Mouse (Mus musculus): ENCODE data around the gene Dpf3. TPM values are rescaled to one million over a fixed set of nuclear protein-coding genes. Genes with fewer than 3 reads are reported as not detected.

Gene Dpf3
- 14.5 and 15.5 TPM in 2 replicates for polyA plus RNA-seq (2014; fragmentation: Nextera tagmentation; extraction: Ambion mirVana)

DNA sequence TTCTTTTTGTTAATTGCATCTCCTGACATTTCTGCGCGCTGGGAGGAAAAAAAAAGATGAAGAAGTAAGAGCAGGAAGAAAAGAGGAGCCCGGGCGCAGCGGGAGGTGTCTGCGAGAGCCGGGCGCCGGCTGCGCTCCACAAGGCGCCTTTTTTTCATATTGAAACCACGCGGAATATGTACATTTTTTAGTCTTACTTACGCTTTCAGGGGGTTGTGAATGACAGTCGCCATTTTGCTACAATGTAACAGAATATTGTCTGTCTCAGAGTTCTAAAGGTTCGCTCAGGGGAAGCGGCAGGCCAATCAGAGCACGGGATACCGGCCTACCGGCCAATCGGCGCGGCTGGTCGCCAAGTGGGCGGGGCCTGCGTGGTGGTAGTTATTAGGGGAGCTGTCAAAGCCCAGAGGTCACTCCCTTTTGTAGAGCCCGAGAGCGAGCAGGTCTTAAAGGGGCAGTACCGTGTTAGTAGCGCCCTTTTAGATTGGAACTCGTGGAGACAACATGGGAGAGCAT, at the start of gene Dpf3:
Gene Dpf3, minus strand, starts transcription at position 241 of the 516 bp plus-strand sequence.
- ATAC-seq (ENCODE audit: low FRiP score, low TSS enrichment), result peak; percentile 95
- Histone ChIP-seq H3K9me3 (ENCODE audit: control insufficient read depth, low read length) (peaks cover 4% of the 10 kb centered on the region; the same call in 1 of the 2 replicates), H3K4me3 (ENCODE audit: low read length) (peak within 1 kb of the TSS; percentile 69), H3K27me3 (ENCODE audit: control insufficient read depth, insufficient read depth, low read length) (no peaks in the 10 kb centered on the region), H3K27ac (ENCODE audit: low read depth, low read length) (peak within 1 kb of the TSS; percentile 85), H3K4me1 (ENCODE audit: control insufficient read depth, insufficient read depth, low read length) (peaks cover 18% of the 10 kb centered on the region; the same call in 1 of the 2 replicates), H3K4me2 (replicated peaks; ENCODE audit: low read depth, low read length) (peak within 1 kb of the TSS; percentile 99), H3K9ac (ENCODE audit: low read depth, low read length) (peak within 1 kb of the TSS; percentile 76), H3K36me3 (ENCODE audit: control insufficient read depth, insufficient read depth, low read length) (no peaks in the 10 kb centered on the region)
- under 1% methylated on average over 31 of the region's 31 CpGs for WGBS

GRCm38 (mm10) chr12:83536039-83536438, 48.5 kb upstream of the Dpf3 start:
- Histone ChIP-seq H3K36me3 (ENCODE audit: control insufficient read depth, insufficient read depth, low read length) (peaks cover 44% of the 10 kb centered on the region), H3K4me1 (ENCODE audit: control insufficient read depth, insufficient read depth, low read length) (no peaks in the 10 kb centered on the region), H3K9me3 (ENCODE audit: control insufficient read depth, low read length) (no peaks in the 10 kb centered on the region), H3K4me2 (replicated peaks; ENCODE audit: low read depth, low read length) (no peak overlapping the region), H3K4me3 (ENCODE audit: low read length) (no peak overlapping the region), H3K27ac (ENCODE audit: low read depth, low read length) (no peak overlapping the region), H3K27me3 (ENCODE audit: control insufficient read depth, insufficient read depth, low read length) (no peaks in the 10 kb centered on the region), H3K9ac (ENCODE audit: low read depth, low read length) (no peak overlapping the region)
- no peak for ATAC-seq (ENCODE audit: low FRiP score, low TSS enrichment)
- WGBS, result 69% methylated on average over 9 of the region's 9 CpGs

DNA sequence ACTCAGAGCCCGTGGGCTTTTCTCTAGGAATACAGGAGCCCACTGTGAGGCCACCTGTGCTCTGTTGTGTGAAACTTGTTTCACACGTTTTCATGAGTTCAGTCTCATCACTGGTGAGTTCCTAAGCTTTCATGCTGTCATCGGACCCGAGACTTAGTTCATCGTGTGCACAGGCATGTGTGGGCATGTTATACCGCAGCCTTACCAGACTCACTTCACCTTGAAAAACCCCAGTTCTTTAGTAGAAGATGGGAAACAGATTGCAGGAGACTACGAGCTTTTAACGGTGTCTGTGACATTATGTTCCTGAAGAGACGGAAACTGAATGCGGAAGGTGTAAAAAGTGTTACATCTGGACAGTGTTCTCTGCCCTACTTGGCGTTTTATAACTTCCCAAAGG, 47.9 kb upstream of the Dpf3 start:
- Histone ChIP-seq H3K4me1 (ENCODE audit: control insufficient read depth, insufficient read depth, low read length) (no peaks in the 10 kb centered on the region), H3K36me3 (ENCODE audit: control insufficient read depth, insufficient read depth, low read length) (peaks cover 39% of the 10 kb centered on the region), H3K4me2 (replicated peaks; ENCODE audit: low read depth, low read length) (no peak overlapping the region), H3K27ac (ENCODE audit: low read depth, low read length) (no peak overlapping the region), H3K27me3 (ENCODE audit: control insufficient read depth, insufficient read depth, low read length) (no peaks in the 10 kb centered on the region), H3K4me3 (ENCODE audit: low read length) (no peak overlapping the region), H3K9ac (ENCODE audit: low read depth, low read length) (no peak overlapping the region), H3K9me3 (ENCODE audit: control insufficient read depth, low read length) (no peaks in the 10 kb centered on the region)
- 91% methylated on average over 11 of the region's 11 CpGs for WGBS
- no peak for ATAC-seq (ENCODE audit: low FRiP score, low TSS enrichment)

GRCm38 (mm10) chr12:83534190-83534589, 46.7 kb upstream of the Dpf3 start:
- H3K27ac ChIP-seq (ENCODE audit: low read depth, low read length), result no peak overlapping the region
- H3K9ac ChIP-seq (ENCODE audit: low read depth, low read length), result no peak overlapping the region
- no peak for ATAC-seq (ENCODE audit: low FRiP score, low TSS enrichment)
- no peak overlapping the region for H3K4me3 ChIP-seq (ENCODE audit: low read length)
- no peak overlapping the region for H3K4me2 ChIP-seq (replicated peaks; ENCODE audit: low read depth, low read length)
- H3K36me3 ChIP-seq (ENCODE audit: control insufficient read depth, insufficient read depth, low read length), result peaks cover 35% of the 10 kb centered on the region
- H3K4me1 ChIP-seq (ENCODE audit: control insufficient read depth, insufficient read depth, low read length), result no peaks in the 10 kb centered on the region
- 85% methylated on average over 3 of the region's 3 CpGs for WGBS
- H3K27me3 ChIP-seq (ENCODE audit: control insufficient read depth, insufficient read depth, low read length), result no peaks in the 10 kb centered on the region
- H3K9me3 ChIP-seq (ENCODE audit: control insufficient read depth, low read length), result no peaks in the 10 kb centered on the region

- ATAC-seq (ENCODE audit: low FRiP score, low TSS enrichment), result no peak
- no peak overlapping the region for H3K27ac ChIP-seq (ENCODE audit: low read depth, low read length)
- peaks cover 27% of the 10 kb centered on the region for H3K36me3 ChIP-seq (ENCODE audit: control insufficient read depth, insufficient read depth, low read length)
- H3K4me3 ChIP-seq (ENCODE audit: low read length), result no peak overlapping the region
- H3K9ac ChIP-seq (ENCODE audit: low read depth, low read length), result no peak overlapping the region
- no peaks in the 10 kb centered on the region for H3K27me3 ChIP-seq (ENCODE audit: control insufficient read depth, insufficient read depth, low read length)
- no peaks in the 10 kb centered on the region for H3K9me3 ChIP-seq (ENCODE audit: control insufficient read depth, low read length)
- H3K4me2 ChIP-seq (replicated peaks; ENCODE audit: low read depth, low read length), result no peak overlapping the region
- 95% methylated on average over 3 of the region's 3 CpGs for WGBS
- no peaks in the 10 kb centered on the region for H3K4me1 ChIP-seq (ENCODE audit: control insufficient read depth, insufficient read depth, low read length)
Observed at GRCm38 (mm10) chr12:83532966-83533365, 45.5 kb upstream of the Dpf3 start.

- peaks cover 27% of the 10 kb centered on the region for H3K36me3 ChIP-seq (ENCODE audit: control insufficient read depth, insufficient read depth, low read length)
- H3K27me3 ChIP-seq (ENCODE audit: control insufficient read depth, insufficient read depth, low read length), result no peaks in the 10 kb centered on the region
- 87% methylated on average over 6 of the region's 6 CpGs for WGBS
- no peak overlapping the region for H3K4me2 ChIP-seq (replicated peaks; ENCODE audit: low read depth, low read length)
- H3K4me1 ChIP-seq (ENCODE audit: control insufficient read depth, insufficient read depth, low read length), result no peaks in the 10 kb centered on the region
- H3K9ac ChIP-seq (ENCODE audit: low read depth, low read length), result no peak overlapping the region
- ATAC-seq (ENCODE audit: low FRiP score, low TSS enrichment), result no peak
- no peak overlapping the region for H3K4me3 ChIP-seq (ENCODE audit: low read length)
- H3K9me3 ChIP-seq (ENCODE audit: control insufficient read depth, low read length), result no peaks in the 10 kb centered on the region
- H3K27ac ChIP-seq (ENCODE audit: low read depth, low read length), result no peak overlapping the region
Observed at GRCm38 (mm10) chr12:83531992-83532391, 44.5 kb upstream of the Dpf3 start.

DNA sequence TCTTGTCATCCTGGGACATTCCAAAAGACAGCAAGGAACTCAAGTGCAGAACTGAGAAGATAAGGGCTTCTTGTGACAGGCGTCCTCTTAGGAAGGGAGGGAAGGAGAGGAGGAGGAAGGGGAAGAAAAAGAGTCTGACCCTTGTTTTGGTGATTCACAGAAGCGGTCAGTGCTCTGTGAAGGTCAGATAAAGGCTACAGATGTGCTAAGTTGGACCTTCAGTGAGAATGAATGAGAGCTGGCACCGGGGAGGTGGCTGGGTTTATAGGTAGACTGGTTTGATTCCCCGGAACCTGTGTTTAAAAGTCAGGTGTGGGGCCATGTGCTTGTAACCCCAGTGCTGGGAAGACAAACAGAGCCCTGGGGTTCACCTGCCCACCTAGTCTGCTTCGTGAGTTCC, 41.1 kb upstream of the Dpf3 start:
- Histone ChIP-seq H3K4me3 (ENCODE audit: low read length) (no peak overlapping the region), H3K4me2 (replicated peaks; ENCODE audit: low read depth, low read length) (no peak overlapping the region), H3K9me3 (ENCODE audit: control insufficient read depth, low read length) (no peaks in the 10 kb centered on the region), H3K4me1 (ENCODE audit: control insufficient read depth, insufficient read depth, low read length) (no peaks in the 10 kb centered on the region), H3K36me3 (ENCODE audit: control insufficient read depth, insufficient read depth, low read length) (peaks cover 20% of the 10 kb centered on the region), H3K27ac (ENCODE audit: low read depth, low read length) (no peak overlapping the region), H3K9ac (ENCODE audit: low read depth, low read length) (no peak overlapping the region), H3K27me3 (ENCODE audit: control insufficient read depth, insufficient read depth, low read length) (no peaks in the 10 kb centered on the region)
- ATAC-seq (ENCODE audit: low FRiP score, low TSS enrichment), result no peak
- 87% methylated on average over 5 of the region's 5 CpGs for WGBS

- 57% methylated on average over 6 of the region's 6 CpGs for WGBS
- no peak overlapping the region for H3K9ac ChIP-seq (ENCODE audit: low read depth, low read length)
- H3K4me3 ChIP-seq (ENCODE audit: low read length), result no peak overlapping the region
- H3K9me3 ChIP-seq (ENCODE audit: control insufficient read depth, low read length), result no peaks in the 10 kb centered on the region
- H3K4me2 ChIP-seq (replicated peaks; ENCODE audit: low read depth, low read length), result no peak overlapping the region
- H3K27ac ChIP-seq (ENCODE audit: low read depth, low read length), result no peak overlapping the region
- no peak for ATAC-seq (ENCODE audit: low FRiP score, low TSS enrichment)
- H3K36me3 ChIP-seq (ENCODE audit: control insufficient read depth, insufficient read depth, low read length), result peaks cover 14% of the 10 kb centered on the region
- H3K27me3 ChIP-seq (ENCODE audit: control insufficient read depth, insufficient read depth, low read length), result no peaks in the 10 kb centered on the region
- H3K4me1 ChIP-seq (ENCODE audit: control insufficient read depth, insufficient read depth, low read length), result no peaks in the 10 kb centered on the region
Observed at GRCm38 (mm10) chr12:83527816-83528215, 40.3 kb upstream of the Dpf3 start.

DNA sequence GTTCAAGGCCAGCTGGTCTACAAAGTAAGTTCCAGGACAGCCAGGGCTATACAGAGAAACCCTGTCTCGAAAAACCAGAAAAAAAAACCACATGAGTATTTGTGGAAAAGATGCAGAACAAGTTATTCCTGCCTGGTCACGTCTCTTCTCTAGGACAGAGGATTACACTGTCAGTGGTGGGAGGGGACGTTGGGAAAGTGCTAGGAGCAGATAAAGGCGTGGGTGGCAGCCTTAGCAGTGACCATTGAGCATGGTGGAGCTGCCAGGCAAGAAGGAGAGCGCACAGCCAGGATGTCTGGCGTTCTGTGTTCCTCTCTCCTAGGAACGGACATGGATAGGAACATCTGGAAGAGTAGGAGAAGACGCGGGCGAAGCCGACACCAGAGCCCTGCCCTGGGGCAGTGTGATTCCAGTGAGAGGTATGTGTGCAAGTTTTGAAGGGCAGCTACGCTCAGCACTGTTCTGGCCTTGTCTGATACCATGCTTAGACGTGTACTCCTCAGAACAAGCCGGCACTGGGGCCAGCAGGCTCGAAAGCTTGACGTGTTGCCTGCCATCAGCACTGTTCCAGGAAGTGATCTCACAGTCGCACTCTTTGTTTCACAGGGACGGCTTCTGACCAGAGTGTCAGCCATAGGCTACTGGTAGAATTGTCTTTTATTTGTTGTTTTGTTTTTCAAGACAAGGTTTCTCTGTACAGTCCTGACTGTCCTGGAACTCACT, 38.5 kb upstream of the Dpf3 start:
- Histone ChIP-seq H3K4me2 (replicated peaks; ENCODE audit: low read depth, low read length) (no peak overlapping the region), H3K27me3 (ENCODE audit: control insufficient read depth, insufficient read depth, low read length) (no peaks in the 10 kb centered on the region), H3K4me3 (ENCODE audit: low read length) (no peak overlapping the region), H3K9me3 (ENCODE audit: control insufficient read depth, low read length) (no peaks in the 10 kb centered on the region), H3K9ac (ENCODE audit: low read depth, low read length) (no peak overlapping the region), H3K4me1 (ENCODE audit: control insufficient read depth, insufficient read depth, low read length) (peaks cover 4% of the 10 kb centered on the region; the same call in 1 of the 2 replicates), H3K27ac (ENCODE audit: low read depth, low read length) (no peak overlapping the region), H3K36me3 (ENCODE audit: control insufficient read depth, insufficient read depth, low read length) (peaks cover 7% of the 10 kb centered on the region; the same call in 1 of the 2 replicates)
- no peak for ATAC-seq (ENCODE audit: low FRiP score, low TSS enrichment)
- WGBS, result 78% methylated on average over 18 of the region's 18 CpGs

Measured in kidney, embryonic 14.5 days (tissue).